Mouse (Mus musculus) kidney, embryonic 14.5 days (tissue): ENCODE measurements at regions not wholly inside any gene's neighbourhood (a gene's known extent, or its start where the extent isn't known, plus 50 kb on each side); places are given as distances from the start of the nearest gene placed in this dataset.

Experiments
- ATAC-seq: fragments of 200-750 bp; cut with Nextera tagmentation; 2 replicates; pipeline ENCODE4 v1.8.0; 2017; ENCODE audit warnings: moderate number of reproducible peaks, mild to moderate bottlenecking, moderate TSS enrichment, moderate library complexity; ENCODE audit not compliant: low FRiP score, low TSS enrichment
- H3K27ac ChIP-seq: fragments of 300-500 bp; sonication (generic); 2 replicates; pipeline ENCODE4 v1.5.1; 2014; ENCODE audit warnings: low read depth, mild to moderate bottlenecking, low read length, moderate library complexity, mixed read lengths
- H3K27me3 ChIP-seq: fragments of 300-500 bp; sonication (generic); 2 replicates; pipeline ENCODE4 v1.6.1; 2014; ENCODE audit warnings: mild to moderate bottlenecking, low read length; ENCODE audit not compliant: control insufficient read depth, insufficient read depth
- H3K36me3 ChIP-seq: fragments of 300-500 bp; sonication (generic); 2 replicates; pipeline ENCODE4 v1.6.1; 2014; ENCODE audit warnings: low read length, mixed read lengths; ENCODE audit not compliant: control insufficient read depth, insufficient read depth
- H3K4me1 ChIP-seq: fragments of 300-500 bp; sonication (generic); 2 replicates; pipeline ENCODE4 v1.6.1; 2014; ENCODE audit warnings: low read length, mixed read lengths; ENCODE audit not compliant: control insufficient read depth, insufficient read depth
- H3K4me2 ChIP-seq: fragments of 300-500 bp; sonication (generic); replicated peaks from 2 replicates; pipeline ENCODE4 v1.6.1; 2014; ENCODE audit warnings: low read depth, mild to moderate bottlenecking, low read length
- H3K4me3 ChIP-seq: fragments of 300-500 bp; sonication (generic); 2 replicates; pipeline ENCODE4 v1.5.1; 2014; ENCODE audit warnings: mild to moderate bottlenecking, low read length
- H3K9ac ChIP-seq: fragments of 300-500 bp; sonication (generic); 2 replicates; pipeline ENCODE4 v1.6.1; 2014; ENCODE audit warnings: low read depth, mild to moderate bottlenecking, low read length, moderate library complexity
- H3K9me3 ChIP-seq: fragments of 300-500 bp; sonication (generic); 2 replicates; pipeline ENCODE4 v1.6.1; 2016; ENCODE audit warnings: low read length; ENCODE audit not compliant: control insufficient read depth
- WGBS: fragments of 180-500 bp; shearing (Covaris S2); extraction: QIAGEN DNeasy Blood & Tissue Kit; methylation state at CpG from one replicate; pipeline ENCODE4 v1.1.7; 2014; 5-methylcytosine and 5-hydroxymethylcytosine counted together

- WGBS: 77% methylated on average over 2 of the region's 2 CpGs
- Histone ChIP-seq H3K27ac (no peak overlapping the region), H3K9me3 (no peaks in the 10 kb centered on the region), H3K27me3 (no peaks in the 10 kb centered on the region), H3K36me3 (no peaks in the 10 kb centered on the region), H3K4me1 (no peaks in the 10 kb centered on the region), H3K4me3 (no peak overlapping the region), H3K4me2 (no peak overlapping the region), H3K9ac (no peak overlapping the region)
- ATAC-seq: no peak
These were observed 503.9 kb upstream of the Zfp804a start for GRCm38 (mm10) chr2:81549158-81549557.

- Histone ChIP-seq H3K27ac (no peak overlapping the region), H3K9me3 (no peaks in the 10 kb centered on the region), H3K4me3 (no peak overlapping the region), H3K36me3 (no peaks in the 10 kb centered on the region), H3K4me2 (no peak overlapping the region), H3K4me1 (no peaks in the 10 kb centered on the region), H3K9ac (no peak overlapping the region), H3K27me3 (no peaks in the 10 kb centered on the region)
- 80% methylated on average over 3 of the region's 3 CpGs for WGBS
- ATAC-seq: no peak
These were observed 470.9 kb upstream of the Zfp804a start for GRCm38 (mm10) chr2:81582111-81582510.
